Mouse (Mus musculus): ENCODE measurements at regions not wholly inside any gene's neighbourhood (a gene's known extent, or its start where the extent isn't known, plus 50 kb on each side); places are given as distances from the start of the nearest gene placed in this dataset.

- Histone ChIP-seq H3K4me3 (ENCODE audit: insufficient read depth in 1 of 2, low read depth in 1 of 2, low read length in 2 of 2, poor library complexity in 1 of 2, severe bottlenecking in 1 of 2) (no peak overlapping the region), H3K4me1 (ENCODE audit: control insufficient read depth in 2 of 2, insufficient read depth in 2 of 2, low read length in 2 of 2, poor library complexity in 1 of 2) (no peaks in the 10 kb centered on the region; a peak in 1 of 4 replicates), H3K9ac (ENCODE audit: insufficient read depth, low read depth, low read length, poor library complexity, severe bottlenecking) (no peak overlapping the region), H3K36me3 (ENCODE audit: control insufficient read depth, insufficient read depth, low read length, poor library complexity, severe bottlenecking) (no peaks in the 10 kb centered on the region), H3K27ac (ENCODE audit: insufficient read depth, low read depth, low read length, poor library complexity, severe bottlenecking) (no peak overlapping the region), H3K9me3 (ENCODE audit: control insufficient read depth, insufficient read depth, low read depth, low read length) (no peaks in the 10 kb centered on the region)
- TF ChIP-seq HCFC1 (IDR thresholded peaks at IDR 0.05; ENCODE audit: borderline replicate concordance, insufficient read depth, low read length) (no peak), ZC3H11A (IDR thresholded peaks at IDR 0.05; ENCODE audit: borderline replicate concordance, low read depth, low read length) (no peak)
- no peak for DNase-seq (ENCODE audit: low read depth, low spot score)
- in situ Hi-C loops (cut with MboI; ENCODE audit: low sequenced_read_pairs in 2 of 2, unreplicated experiment in 2 of 2), result no loop called here
These were observed 237.4 kb upstream of the Ankrd55 start for GRCm38 (mm10) chr13:112050892-112051291.

GRCm38 (mm10) chr13:112052011-112052410 is 236.2 kb upstream of the Ankrd55 start:
- TF ChIP-seq MAFK (IDR thresholded peaks at IDR 0.05; ENCODE audit: insufficient read depth, low read depth, low read length) (no peak), HCFC1 (IDR thresholded peaks at IDR 0.05; ENCODE audit: borderline replicate concordance, insufficient read depth, low read length) (no peak), ZNF384 (IDR thresholded peaks at IDR 0.05; ENCODE audit: low read depth, low read length) (no peak), CHD2 (IDR thresholded peaks at IDR 0.05; ENCODE audit: low read depth, low read length) (no peak)
- Histone ChIP-seq H3K4me3 (ENCODE audit: insufficient read depth in 1 of 2, low read depth in 1 of 2, low read length in 2 of 2, poor library complexity in 1 of 2, severe bottlenecking in 1 of 2) (no peak overlapping the region), H3K4me1 (ENCODE audit: control insufficient read depth in 2 of 2, insufficient read depth in 2 of 2, low read length in 2 of 2, poor library complexity in 1 of 2) (no peaks in the 10 kb centered on the region; a peak in 1 of 4 replicates), H3K27ac (ENCODE audit: insufficient read depth, low read depth, low read length, poor library complexity, severe bottlenecking) (no peak overlapping the region), H3K36me3 (ENCODE audit: control insufficient read depth, insufficient read depth, low read length, poor library complexity, severe bottlenecking) (no peaks in the 10 kb centered on the region), H3K9ac (ENCODE audit: insufficient read depth, low read depth, low read length, poor library complexity, severe bottlenecking) (no peak overlapping the region), H3K9me3 (ENCODE audit: control insufficient read depth, insufficient read depth, low read depth, low read length) (no peaks in the 10 kb centered on the region)
- no peak for DNase-seq (ENCODE audit: low read depth, low spot score)
- in situ Hi-C loops (cut with MboI; ENCODE audit: low sequenced_read_pairs in 2 of 2, unreplicated experiment in 2 of 2), result no loop called here

- Histone ChIP-seq H3K36me3 (ENCODE audit: control insufficient read depth, insufficient read depth, low read length, poor library complexity, severe bottlenecking) (no peaks in the 10 kb centered on the region), H3K27ac (ENCODE audit: insufficient read depth, low read depth, low read length, poor library complexity, severe bottlenecking) (no peak overlapping the region), H3K4me3 (ENCODE audit: insufficient read depth in 1 of 2, low read depth in 1 of 2, low read length in 2 of 2, poor library complexity in 1 of 2, severe bottlenecking in 1 of 2) (no peak overlapping the region), H3K9ac (ENCODE audit: insufficient read depth, low read depth, low read length, poor library complexity, severe bottlenecking) (no peak overlapping the region), H3K9me3 (ENCODE audit: control insufficient read depth, insufficient read depth, low read depth, low read length) (no peaks in the 10 kb centered on the region), H3K4me1 (ENCODE audit: control insufficient read depth in 2 of 2, insufficient read depth in 2 of 2, low read length in 2 of 2, poor library complexity in 1 of 2) (no peaks in the 10 kb centered on the region)
- in situ Hi-C loops (cut with MboI; ENCODE audit: low sequenced_read_pairs in 2 of 2, unreplicated experiment in 2 of 2), result no loop called here
- no peak for TF ChIP-seq HCFC1 (IDR thresholded peaks at IDR 0.05; ENCODE audit: borderline replicate concordance, insufficient read depth, low read length)
- no peak for TF ChIP-seq ZNF384 (IDR thresholded peaks at IDR 0.05; ENCODE audit: low read depth, low read length)
- TF ChIP-seq CHD2 (IDR thresholded peaks at IDR 0.05; ENCODE audit: low read depth, low read length), result no peak
- no peak for TF ChIP-seq ZC3H11A (IDR thresholded peaks at IDR 0.05; ENCODE audit: borderline replicate concordance, low read depth, low read length)
- TF ChIP-seq MAFK (IDR thresholded peaks at IDR 0.05; ENCODE audit: insufficient read depth, low read depth, low read length), result no peak
- DNase-seq (ENCODE audit: low read depth, low spot score), result no peak
These were observed 235.8 kb upstream of the Ankrd55 start for GRCm38 (mm10) chr13:112052456-112052855.

GRCm38 (mm10) chr13:112054879-112055371 is 233.3 kb upstream of the Ankrd55 start:
- no peak for TF ChIP-seq CHD2 (IDR thresholded peaks at IDR 0.05; ENCODE audit: low read depth, low read length)
- TF ChIP-seq MAFK (IDR thresholded peaks at IDR 0.05; ENCODE audit: insufficient read depth, low read depth, low read length), result no peak
- TF ChIP-seq HCFC1 (IDR thresholded peaks at IDR 0.05; ENCODE audit: borderline replicate concordance, insufficient read depth, low read length), result no peak
- H3K4me1 ChIP-seq (ENCODE audit: control insufficient read depth in 2 of 2, insufficient read depth in 2 of 2, low read length in 2 of 2, poor library complexity in 1 of 2), result no peaks in the 10 kb centered on the region
- H3K27ac ChIP-seq (ENCODE audit: insufficient read depth, low read depth, low read length, poor library complexity, severe bottlenecking), result no peak overlapping the region
- DNase-seq (ENCODE audit: low read depth, low spot score), result no peak
- in situ Hi-C loops (cut with MboI; ENCODE audit: low sequenced_read_pairs in 2 of 2, unreplicated experiment in 2 of 2), result no loop called here
- no peak overlapping the region for H3K9ac ChIP-seq (ENCODE audit: insufficient read depth, low read depth, low read length, poor library complexity, severe bottlenecking)
- no peak overlapping the region for H3K4me3 ChIP-seq (ENCODE audit: insufficient read depth in 1 of 2, low read depth in 1 of 2, low read length in 2 of 2, poor library complexity in 1 of 2, severe bottlenecking in 1 of 2)
- H3K9me3 ChIP-seq (ENCODE audit: control insufficient read depth, insufficient read depth, low read depth, low read length), result no peaks in the 10 kb centered on the region
- H3K36me3 ChIP-seq (ENCODE audit: control insufficient read depth, insufficient read depth, low read length, poor library complexity, severe bottlenecking), result no peaks in the 10 kb centered on the region

- no peak overlapping the region for H3K9ac ChIP-seq (ENCODE audit: insufficient read depth, low read depth, low read length, poor library complexity, severe bottlenecking)
- TF ChIP-seq ZC3H11A (IDR thresholded peaks at IDR 0.05; ENCODE audit: borderline replicate concordance, low read depth, low read length), result no peak
- TF ChIP-seq ZNF384 (IDR thresholded peaks at IDR 0.05; ENCODE audit: low read depth, low read length), result peak; percentile 75
These were observed 230.0 kb upstream of the Ankrd55 start for GRCm38 (mm10) chr13:112058218-112058617.

More at GRCm38 (mm10) chr13:112058218-112058617, 230.0 kb upstream of the Ankrd55 start:
- in situ Hi-C loops (cut with MboI; ENCODE audit: low sequenced_read_pairs in 2 of 2, unreplicated experiment in 2 of 2), result no loop called here
- DNase-seq (ENCODE audit: low read depth, low spot score), result no peak
- H3K4me1 ChIP-seq (ENCODE audit: control insufficient read depth in 2 of 2, insufficient read depth in 2 of 2, low read length in 2 of 2, poor library complexity in 1 of 2), result no peaks in the 10 kb centered on the region
- H3K4me3 ChIP-seq (ENCODE audit: insufficient read depth in 1 of 2, low read depth in 1 of 2, low read length in 2 of 2, poor library complexity in 1 of 2, severe bottlenecking in 1 of 2), result no peak overlapping the region
- no peak overlapping the region for H3K27ac ChIP-seq (ENCODE audit: insufficient read depth, low read depth, low read length, poor library complexity, severe bottlenecking)
- no peaks in the 10 kb centered on the region for H3K9me3 ChIP-seq (ENCODE audit: control insufficient read depth, insufficient read depth, low read depth, low read length)
- H3K36me3 ChIP-seq (ENCODE audit: control insufficient read depth, insufficient read depth, low read length, poor library complexity, severe bottlenecking), result no peaks in the 10 kb centered on the region

Data from ES-E14 (cell line).